In genomic region chr7:4865090-4865489, GRCm38 (mm10) we compare ENCODE assay signal across 8 mouse cellular contexts. TPM values are rescaled to one million over a fixed set of nuclear protein-coding genes. Genes with fewer than 3 reads are reported as not detected.
DNase-seq lines count a peak whose midpoint lies in the region; ATAC-seq and TF ChIP-seq lines count a peak whose summit lies in the region.

No protein-coding gene starts in this region.

- peak overlapping the region; percentile 83 for H3K27ac ChIP-seq in testis, adult 2 months (ENCODE audit: control insufficient read depth, insufficient read depth, low read depth, low read length)
- H3K27ac ChIP-seq in heart, embryonic 13.5 days (replicated peaks): no peak overlapping the region
- peak overlapping the region; percentile 82; the same call in 1 of the 2 replicates for H3K27ac ChIP-seq in macrophage
- no peak overlapping the region; the same call in 1 of the 2 replicates for H3K27ac ChIP-seq in thymus, adult 2 months (ENCODE audit: control insufficient read depth, insufficient read depth, low read length)

- no peak for ATAC-seq in heart, embryonic 13.5 days (ENCODE audit: extremely low read depth, insufficient number of reproducible peaks, low FRiP score, low TSS enrichment)

- H3K9me3 ChIP-seq in heart, embryonic 13.5 days: 0 out of 2 replicates have a peak, but pooled peaks cover 6% of the 10 kb centered on the region

- H3K27me3 ChIP-seq in testis, adult 2 months (ENCODE audit: control insufficient read depth, insufficient read depth, low read length): no peaks in the 10 kb centered on the region
- H3K27me3 ChIP-seq in heart, embryonic 13.5 days (replicated peaks): no peaks in the 10 kb centered on the region
- no peaks in the 10 kb centered on the region for H3K27me3 ChIP-seq in thymus, adult 2 months (ENCODE audit: control insufficient read depth, insufficient read depth, low read length)

- H3K4me2 ChIP-seq in heart, embryonic 13.5 days: peak overlapping the region; percentile 72

- TF ChIP-seq CTCF in testis, adult 2 months (IDR thresholded peaks at IDR 0.05; ENCODE audit: control insufficient read depth, insufficient read depth, insufficient replicate concordance, low read depth, low read length): peak; percentile 12; the same call in 1 of the 2 replicates
- TF ChIP-seq CTCF in thymus, adult 2 months (IDR thresholded peaks at IDR 0.05; ENCODE audit: borderline replicate concordance, control insufficient read depth, extremely low read depth, insufficient read depth, low read length, poor library complexity): no peak

- H3K9ac ChIP-seq in heart, embryonic 13.5 days: no peak overlapping the region; the same call in 1 of the 2 replicates

- peaks cover 11% of the 10 kb centered on the region for H3K4me1 ChIP-seq in testis, adult 2 months (ENCODE audit: control insufficient read depth, insufficient read depth, low read length)
- peaks cover 30% of the 10 kb centered on the region for H3K4me1 ChIP-seq in heart, embryonic 13.5 days
- peaks cover 12% of the 10 kb centered on the region for H3K4me1 ChIP-seq in thymus, adult 2 months (replicated peaks; ENCODE audit: control insufficient read depth, insufficient read depth, low read length)

- H3K4me3 ChIP-seq in testis, adult 2 months (ENCODE audit: control insufficient read depth, low read depth, low read length): peak overlapping the region; percentile 95; the same call in 1 of the 2 replicates
- peak overlapping the region; percentile 61 for H3K4me3 ChIP-seq in heart, embryonic 13.5 days
- H3K4me3 ChIP-seq in macrophage (ENCODE audit: inconsistent target): peak overlapping the region; percentile 83
- no peak overlapping the region for H3K4me3 ChIP-seq in thymus, adult 2 months (ENCODE audit: control insufficient read depth, insufficient read depth, low read length)

- DNase-seq in testis, postnatal 14 days (ENCODE audit: low spot score): no peak
- peak; percentile 61 for DNase-seq in cerebellum, adult 9-11 months
- DNase-seq in kidney, postnatal 14 days: peak; percentile 56
- peak; percentile 45 for DNase-seq in thymus, adult 2 months
- DNase-seq in adipocyte (ENCODE audit: low spot score): no peak

- 66% methylated on average over 5 of the region's 5 CpGs for WGBS in heart, embryonic 13.5 days
- 75% methylated on average over 5 of the region's 5 CpGs for WGBS in macrophage (ENCODE audit: missing documents)
- 88% methylated on average over 5 of the region's 5 CpGs for WGBS in thymus, adult 2 months

- no peak for TF ChIP-seq POLR2A in testis, adult 2 months (IDR thresholded peaks at IDR 0.05; ENCODE audit: control insufficient read depth, low read depth, low read length)
- no peak for TF ChIP-seq POLR2A in thymus, adult 2 months (IDR thresholded peaks at IDR 0.05; ENCODE audit: control insufficient read depth, extremely low read depth, insufficient read depth, low read length, poor library complexity)

- H3K79me2 ChIP-seq in macrophage (ENCODE audit: inconsistent target): no peaks in the 10 kb centered on the region

- no peaks in the 10 kb centered on the region for H3K36me3 ChIP-seq in testis, adult 2 months (ENCODE audit: control insufficient read depth, insufficient read depth, low read length)
- H3K36me3 ChIP-seq in heart, embryonic 13.5 days: no peaks in the 10 kb centered on the region
- no peaks in the 10 kb centered on the region for H3K36me3 ChIP-seq in macrophage (ENCODE audit: inconsistent target)
- no peaks in the 10 kb centered on the region for H3K36me3 ChIP-seq in thymus, adult 2 months (ENCODE audit: control insufficient read depth, insufficient read depth, low read length)

RNA-seq across cellular contexts. Expression of gene Isoc2b, which starts 5.0 kb away (rescaled TPM):
- 4.9 and 6.5 TPM in 2 replicates for polyA plus RNA-seq in testis, adult 2 months (2012; rRNA removed)
- 3.7 and 3.8 TPM in 2 replicates for polyA plus RNA-seq in heart, embryonic 13.5 days (2015; fragmentation: Nextera tagmentation; extraction: Ambion mirVana)
- 1 to 10 TPM in 15 of 26 experiments, under 1 TPM in 1, not detected in 10; 1.00 to 9.7 (median 3.5) TPM for total RNA-seq in macrophage (2018; cell fraction: chromatin; rRNA removed)
- 10 to 100 TPM in 21 of 26 experiments, 1 to 10 TPM in 5; 6.3 to 18.9 (median 11.2) TPM for total RNA-seq in macrophage (2018; cell fraction: cytosol; rRNA removed)
- total RNA-seq in macrophage (2018; cell fraction: nucleus; rRNA removed): 10 to 100 TPM in 1 of 26 experiments, 1 to 10 TPM in 25; 2.0 to 14.2 (median 4.3) TPM
- polyA plus RNA-seq in macrophage (2018): 6.2 to 11.2 TPM (median 10.2 TPM) in 3 replicates
- polyA plus RNA-seq in thymus, adult 2 months (2012; rRNA removed): 21.8 and 23.6 TPM in 2 replicates

RNA-seq across cellular contexts. Expression of gene Isoc2a, which starts 11.9 kb away (rescaled TPM):
- polyA plus RNA-seq in testis, adult 2 months (2012; rRNA removed): 20.2 and 20.9 TPM in 2 replicates
- 1.4 TPM in 2 replicates for polyA plus RNA-seq in heart, embryonic 13.5 days (2015; fragmentation: Nextera tagmentation; extraction: Ambion mirVana)
- total RNA-seq in macrophage (2018; cell fraction: chromatin; rRNA removed): 1 to 10 TPM; 2.1 to 8.6 (median 3.8) TPM
- total RNA-seq in macrophage (2018; cell fraction: cytosol; rRNA removed): 10 to 100 TPM in 19 of 26 experiments, 1 to 10 TPM in 7; 8.5 to 16.6 (median 11.6) TPM
- 1 to 10 TPM; 2.6 to 6.7 (median 4.8) TPM for total RNA-seq in macrophage (2018; cell fraction: nucleus; rRNA removed)
- 9.6 to 13.3 TPM (median 13.0 TPM) in 3 replicates for polyA plus RNA-seq in macrophage (2018)
- polyA plus RNA-seq in thymus, adult 2 months (2012; rRNA removed): 20.3 and 20.5 TPM in 2 replicates

RNA-seq across cellular contexts. Expression of gene Shisa7, which starts 20.6 kb away (rescaled TPM):
- 21.8 and 24.8 TPM in 2 replicates for polyA plus RNA-seq in testis, adult 2 months (2012; rRNA removed)
- 0.04 TPM in 2 replicates for polyA plus RNA-seq in heart, embryonic 13.5 days (2015; fragmentation: Nextera tagmentation; extraction: Ambion mirVana)
- total RNA-seq in macrophage (2018; cell fraction: chromatin; rRNA removed): not detected
- not detected for total RNA-seq in macrophage (2018; cell fraction: cytosol; rRNA removed)
- total RNA-seq in macrophage (2018; cell fraction: nucleus; rRNA removed): not detected
- polyA plus RNA-seq in macrophage (2018): not detected in 3 replicates
- polyA plus RNA-seq in thymus, adult 2 months (2012; rRNA removed): 0.48 and 0.74 TPM in 2 replicates

RNA-seq across cellular contexts. Expression of gene Gm36210, which starts 41.2 kb away (rescaled TPM):
- polyA plus RNA-seq in testis, adult 2 months (2012; rRNA removed): 0.65 and 0.79 TPM in 2 replicates
- 0.27 TPM in 1 of 2 replicates, not detected in the other for polyA plus RNA-seq in heart, embryonic 13.5 days (2015; fragmentation: Nextera tagmentation; extraction: Ambion mirVana)
- total RNA-seq in macrophage (2018; cell fraction: chromatin; rRNA removed): not detected
- total RNA-seq in macrophage (2018; cell fraction: cytosol; rRNA removed): not detected
- total RNA-seq in macrophage (2018; cell fraction: nucleus; rRNA removed): not detected
- polyA plus RNA-seq in macrophage (2018): not detected in 3 replicates
- polyA plus RNA-seq in thymus, adult 2 months (2012; rRNA removed): 0.15 and 0.17 TPM in 2 replicates

RNA-seq across cellular contexts. Expression of gene Zfp628, which starts 49.9 kb away (rescaled TPM):
- 8.8 and 10.5 TPM in 2 replicates for polyA plus RNA-seq in testis, adult 2 months (2012; rRNA removed)
- 2.4 and 2.9 TPM in 2 replicates for polyA plus RNA-seq in heart, embryonic 13.5 days (2015; fragmentation: Nextera tagmentation; extraction: Ambion mirVana)
- total RNA-seq in macrophage (2018; cell fraction: chromatin; rRNA removed): 10 to 100 TPM in 9 of 26 experiments, 1 to 10 TPM in 17; 4.8 to 12.2 (median 8.9) TPM
- total RNA-seq in macrophage (2018; cell fraction: cytosol; rRNA removed): 1 to 10 TPM; 5.0 to 8.7 (median 6.9) TPM
- 10 to 100 TPM in 8 of 26 experiments, 1 to 10 TPM in 18; 5.9 to 11.3 (median 9.1) TPM for total RNA-seq in macrophage (2018; cell fraction: nucleus; rRNA removed)
- polyA plus RNA-seq in macrophage (2018): 3.1 to 5.6 TPM (median 4.4 TPM) in 3 replicates
- 40.2 and 51.2 TPM in 2 replicates for polyA plus RNA-seq in thymus, adult 2 months (2012; rRNA removed)

Comparison
In these comparisons a context has a peak if more than half of its experiments do, and no peak if none do; other contexts are left out.
1. H3K27ac ChIP-seq: peak in testis, adult 2 months (single experiment) and macrophage (single experiment); none in heart, embryonic 13.5 days (single experiment) and thymus, adult 2 months (single experiment).
2. DNase-seq: peak in cerebellum, adult 9-11 months (single experiment), kidney, postnatal 14 days (single experiment) and thymus, adult 2 months (single experiment); none in testis, postnatal 14 days (single experiment) and adipocyte (single experiment).
3. RNA of gene Shisa7, which starts 20.6 kb away (polyA plus RNA-seq): 21.8 to 24.8 TPM in testis, adult 2 months; 0.48 to 0.74 TPM in thymus, adult 2 months, 0.04 TPM in heart, embryonic 13.5 days and not detected in macrophage; every median in the first group is over 10 times any median in the second.